Mouse (Mus musculus): ENCODE measurements at regions not wholly inside any gene's neighbourhood (a gene's known extent, or its start where the extent isn't known, plus 50 kb on each side); places are given as distances from the start of the nearest gene placed in this dataset.

DNA sequence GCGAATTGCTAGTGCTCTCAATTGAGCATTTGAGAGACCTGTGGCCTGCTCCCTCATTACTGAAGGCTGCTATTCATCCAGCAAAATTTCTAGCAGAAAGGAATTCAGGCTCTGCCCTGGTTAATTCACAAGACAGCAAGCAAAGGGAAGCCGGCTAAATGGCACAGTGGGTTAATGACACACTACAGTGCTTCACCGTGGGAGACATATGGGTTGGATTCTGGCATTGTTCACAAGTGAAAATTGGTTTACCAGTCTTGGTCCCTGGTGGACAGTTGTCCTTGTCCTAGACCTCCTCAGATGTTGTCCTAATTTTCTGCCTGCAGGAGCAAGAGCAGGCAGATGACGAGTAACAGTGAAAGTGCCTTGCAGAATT, 527.3 kb downstream of the Gm11232 start:
- TF ChIP-seq POLR2A (IDR thresholded peaks at IDR 0.05; ENCODE audit: insufficient read depth, low read depth, low read length) (no peak), CTCF (IDR thresholded peaks at IDR 0.05) (no peak)

Measured in heart, adult 2 months (tissue).